Mouse (Mus musculus) neural tube, embryonic 13.5 days (tissue): ENCODE measurements at regions not wholly inside any gene's neighbourhood (a gene's known extent, or its start where the extent isn't known, plus 50 kb on each side); places are given as distances from the start of the nearest gene placed in this dataset.

Experiments
- ATAC-seq: fragments of 200-750 bp; cut with Nextera tagmentation; 2 replicates; pipeline ENCODE4 v1.8.0; 2017; ENCODE audit warnings: low read depth, mild to moderate bottlenecking, moderate TSS enrichment, moderate library complexity
- H3K27ac ChIP-seq: fragments of 300-500 bp; sonication (generic); replicated peaks from 2 replicates; pipeline ENCODE4 v1.5.1; 2015; ENCODE audit warnings: moderate library complexity, mild to moderate bottlenecking, inconsistent platforms
- H3K27me3 ChIP-seq: fragments of 300-500 bp; sonication (generic); 2 replicates; pipeline ENCODE4 v1.6.1; 2015; ENCODE audit warnings: mild to moderate bottlenecking, inconsistent platforms
- H3K36me3 ChIP-seq: fragments of 300-500 bp; sonication (generic); 2 replicates; pipeline ENCODE4 v1.6.1; 2015; ENCODE audit warnings: mild to moderate bottlenecking, inconsistent platforms
- H3K4me1 ChIP-seq: fragments of 300-500 bp; sonication (generic); replicated peaks from 2 replicates; pipeline ENCODE4 v1.6.1; 2015; ENCODE audit warnings: inconsistent platforms
- H3K4me2 ChIP-seq: fragments of 300-500 bp; sonication (generic); 2 replicates; pipeline ENCODE4 v1.6.1; 2015; ENCODE audit warnings: inconsistent platforms, mild to moderate bottlenecking, moderate library complexity
- H3K4me3 ChIP-seq: fragments of 300-500 bp; sonication (generic); 2 replicates; pipeline ENCODE4 v1.5.1; 2015; ENCODE audit warnings: mild to moderate bottlenecking, inconsistent platforms
- H3K9ac ChIP-seq: fragments of 300-500 bp; sonication (generic); 2 replicates; pipeline ENCODE4 v1.6.1; 2015; ENCODE audit warnings: moderate library complexity, mild to moderate bottlenecking, inconsistent platforms
- H3K9me3 ChIP-seq: fragments of 300-500 bp; sonication (generic); 2 replicates; pipeline ENCODE4 v1.6.1; 2016; ENCODE audit warnings: inconsistent platforms
- WGBS: fragments of 180-500 bp; shearing (Covaris S2); methylation state at CpG from one replicate; pipeline ENCODE4 v1.1.7; 2015; 5-methylcytosine and 5-hydroxymethylcytosine counted together

DNA sequence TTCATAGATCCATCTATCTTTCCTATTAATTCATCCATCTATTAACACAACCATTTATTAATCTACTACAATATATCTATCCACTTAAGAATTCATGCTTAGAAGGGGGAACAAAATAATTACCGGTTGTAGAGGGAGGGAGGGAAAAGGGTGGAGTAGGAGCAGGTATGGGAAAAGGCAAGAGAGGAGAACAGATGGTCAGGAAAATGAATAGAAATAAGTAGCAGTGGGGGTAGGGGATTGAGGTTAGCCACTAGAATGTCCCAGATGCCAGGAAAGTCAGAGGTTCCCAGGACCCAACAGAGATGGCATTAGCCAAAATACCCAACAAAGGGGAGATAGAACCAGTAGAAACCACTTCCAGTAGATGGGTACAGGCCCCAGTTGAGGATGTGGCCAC lies 164.5 kb upstream of the Crbn start:
- WGBS, result 80% methylated on average over 1 of the region's 1 CpGs
- no peak overlapping the region for H3K4me3 ChIP-seq
- no peak overlapping the region for H3K27ac ChIP-seq
- no peaks in the 10 kb centered on the region for H3K4me1 ChIP-seq
- H3K9ac ChIP-seq, result no peak overlapping the region
- no peaks in the 10 kb centered on the region for H3K27me3 ChIP-seq
- H3K36me3 ChIP-seq, result no peaks in the 10 kb centered on the region
- H3K4me2 ChIP-seq, result no peak overlapping the region
- ATAC-seq, result no peak
- H3K9me3 ChIP-seq, result no peaks in the 10 kb centered on the region

GRCm38 (mm10) chr6:106975439-106975838 lies 175.6 kb upstream of the Crbn start:
- Histone ChIP-seq H3K9ac (no peak overlapping the region), H3K27ac (no peak overlapping the region), H3K4me1 (0 out of 2 replicates have a peak, but pooled peaks cover 4% of the 10 kb centered on the region), H3K36me3 (no peaks in the 10 kb centered on the region), H3K9me3 (no peaks in the 10 kb centered on the region), H3K27me3 (no peaks in the 10 kb centered on the region), H3K4me3 (no peak overlapping the region), H3K4me2 (no peak overlapping the region)
- no peak for ATAC-seq
- 64% methylated on average over 2 of the region's 2 CpGs for WGBS

DNA sequence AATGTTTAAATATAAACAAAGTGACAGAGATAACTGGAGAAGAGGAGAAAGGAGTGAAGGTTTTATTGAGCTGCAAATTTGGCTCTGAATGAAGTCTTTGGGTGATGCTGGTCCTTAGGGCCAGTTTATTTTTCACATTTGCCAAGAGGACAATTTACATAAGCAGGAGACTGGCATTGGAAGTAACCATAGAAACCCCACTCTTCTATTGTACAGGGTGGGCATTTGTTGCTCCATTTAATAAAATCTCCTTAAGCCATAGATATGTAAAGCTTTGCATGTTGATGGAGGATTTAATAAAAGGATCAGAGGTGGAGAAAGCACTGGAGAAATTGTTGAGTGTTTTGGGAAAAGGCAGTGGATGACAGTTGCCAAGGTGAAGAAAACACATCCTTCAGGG lies 178.8 kb upstream of the Crbn start:
- no peak for ATAC-seq
- Histone ChIP-seq H3K27ac (no peak overlapping the region), H3K4me2 (no peak overlapping the region), H3K27me3 (no peaks in the 10 kb centered on the region), H3K4me1 (0 out of 2 replicates have a peak, but pooled peaks cover 4% of the 10 kb centered on the region), H3K36me3 (no peaks in the 10 kb centered on the region), H3K9ac (no peak overlapping the region), H3K4me3 (no peak overlapping the region), H3K9me3 (no peaks in the 10 kb centered on the region)

DNA sequence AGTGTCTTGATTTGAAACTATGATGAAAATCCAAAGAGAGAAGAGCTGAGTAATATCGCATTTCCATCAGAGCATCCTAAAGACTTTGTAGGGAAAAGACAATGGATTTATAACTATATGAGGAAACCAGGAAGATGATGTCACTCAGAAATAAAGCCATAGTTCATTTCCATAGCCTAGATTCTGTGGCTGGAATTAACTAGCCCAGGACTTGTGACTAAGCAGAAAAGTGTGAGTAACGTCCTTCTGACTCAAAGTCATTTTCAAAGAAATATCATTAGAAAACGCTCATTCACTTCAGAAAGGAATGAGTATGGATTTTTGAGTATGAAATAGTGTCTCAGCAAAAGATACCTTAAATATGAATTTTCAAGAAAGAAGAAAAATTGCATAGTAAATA lies 179.9 kb upstream of the Crbn start:
- H3K4me1 ChIP-seq, result 0 out of 2 replicates have a peak, but pooled peaks cover 4% of the 10 kb centered on the region
- no peaks in the 10 kb centered on the region for H3K27me3 ChIP-seq
- ATAC-seq, result no peak
- H3K36me3 ChIP-seq, result no peaks in the 10 kb centered on the region
- H3K4me2 ChIP-seq, result no peak overlapping the region
- no peak overlapping the region for H3K27ac ChIP-seq
- H3K4me3 ChIP-seq, result no peak overlapping the region
- no peaks in the 10 kb centered on the region for H3K9me3 ChIP-seq
- WGBS, result 79% methylated on average over 3 of the region's 3 CpGs
- H3K9ac ChIP-seq, result no peak overlapping the region

- Histone ChIP-seq H3K36me3 (no peaks in the 10 kb centered on the region), H3K27me3 (no peaks in the 10 kb centered on the region), H3K4me1 (0 out of 2 replicates have a peak, but pooled peaks cover 4% of the 10 kb centered on the region), H3K4me3 (no peak overlapping the region), H3K27ac (no peak overlapping the region), H3K9ac (no peak overlapping the region), H3K4me2 (no peak overlapping the region), H3K9me3 (no peaks in the 10 kb centered on the region)
- WGBS, result 30% methylated on average over 4 of the region's 4 CpGs
- ATAC-seq, result no peak
Observed at GRCm38 (mm10) chr6:106980188-106980587, 180.3 kb upstream of the Crbn start.

DNA sequence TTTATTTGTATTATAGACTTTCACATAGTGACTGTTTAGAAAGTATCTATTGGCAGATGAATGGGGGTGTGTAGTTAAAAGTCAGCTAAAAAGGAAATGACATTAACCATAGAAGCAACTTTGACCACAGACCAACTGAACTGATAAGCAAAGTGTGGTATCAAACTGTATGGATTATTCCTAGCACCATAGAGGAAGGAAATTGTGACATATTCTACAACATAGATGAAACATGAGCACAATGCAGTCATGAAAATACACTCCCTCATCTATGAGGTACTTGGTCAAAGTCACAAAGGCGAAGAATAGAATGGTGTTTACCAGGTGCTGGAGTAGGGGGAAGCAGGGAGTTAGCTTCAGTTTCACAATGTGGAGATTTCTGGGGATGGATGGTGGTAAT lies 181.4 kb upstream of the Crbn start:
- H3K4me3 ChIP-seq, result no peak overlapping the region
- H3K4me2 ChIP-seq, result no peak overlapping the region
- H3K9ac ChIP-seq, result no peak overlapping the region
- H3K27me3 ChIP-seq, result no peaks in the 10 kb centered on the region
- WGBS, result 91% methylated on average over 1 of the region's 1 CpGs
- no peaks in the 10 kb centered on the region for H3K36me3 ChIP-seq
- no peak overlapping the region for H3K27ac ChIP-seq
- ATAC-seq, result no peak
- H3K9me3 ChIP-seq, result no peaks in the 10 kb centered on the region
- H3K4me1 ChIP-seq, result 0 out of 2 replicates have a peak, but pooled peaks cover 4% of the 10 kb centered on the region

GRCm38 (mm10) chr6:106985132-106985801 lies 185.4 kb upstream of the Crbn start:
- ATAC-seq, result no peak
- 63% methylated on average over 4 of the region's 4 CpGs for WGBS
- H3K4me1 ChIP-seq, result no peaks in the 10 kb centered on the region
- H3K36me3 ChIP-seq, result no peaks in the 10 kb centered on the region
- no peak overlapping the region for H3K4me3 ChIP-seq
- no peak overlapping the region for H3K27ac ChIP-seq
- no peak overlapping the region for H3K9ac ChIP-seq
- H3K27me3 ChIP-seq, result no peaks in the 10 kb centered on the region
- no peak overlapping the region for H3K4me2 ChIP-seq
- no peaks in the 10 kb centered on the region for H3K9me3 ChIP-seq

DNA sequence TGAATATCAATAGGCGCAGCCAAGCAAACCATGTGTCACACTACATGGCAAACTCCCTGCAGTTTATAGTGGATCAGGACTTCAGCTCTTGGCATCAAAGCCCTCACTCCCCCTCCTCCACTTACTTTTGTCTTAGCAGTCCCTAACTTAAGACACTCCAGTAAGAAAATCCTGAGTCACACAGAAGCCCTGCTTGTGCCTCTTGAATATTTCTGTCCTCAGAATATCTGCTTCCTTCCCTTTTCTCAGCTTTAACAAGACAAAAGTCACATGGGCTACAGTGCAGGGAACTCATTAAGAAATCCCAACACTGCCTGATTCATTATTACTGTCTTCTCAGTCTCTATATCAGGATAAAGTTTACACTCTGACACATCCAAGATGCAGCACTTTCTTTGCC lies 191.7 kb upstream of the Crbn start:
- Histone ChIP-seq H3K4me1 (no peaks in the 10 kb centered on the region), H3K4me3 (no peak overlapping the region), H3K9me3 (no peaks in the 10 kb centered on the region), H3K27me3 (no peaks in the 10 kb centered on the region), H3K36me3 (no peaks in the 10 kb centered on the region), H3K27ac (no peak overlapping the region), H3K9ac (no peak overlapping the region), H3K4me2 (no peak overlapping the region)
- no peak for ATAC-seq
- WGBS, result 97% methylated on average over 1 of the region's 1 CpGs

GRCm38 (mm10) chr6:107004406-107005120 lies 204.7 kb upstream of the Crbn start:
- Histone ChIP-seq H3K4me2 (no peak overlapping the region), H3K9me3 (no peaks in the 10 kb centered on the region), H3K4me3 (no peak overlapping the region), H3K9ac (no peak overlapping the region), H3K4me1 (no peaks in the 10 kb centered on the region), H3K27me3 (no peaks in the 10 kb centered on the region), H3K27ac (no peak overlapping the region), H3K36me3 (no peaks in the 10 kb centered on the region)
- 89% methylated on average over 4 of the region's 4 CpGs for WGBS
- no peak for ATAC-seq

DNA sequence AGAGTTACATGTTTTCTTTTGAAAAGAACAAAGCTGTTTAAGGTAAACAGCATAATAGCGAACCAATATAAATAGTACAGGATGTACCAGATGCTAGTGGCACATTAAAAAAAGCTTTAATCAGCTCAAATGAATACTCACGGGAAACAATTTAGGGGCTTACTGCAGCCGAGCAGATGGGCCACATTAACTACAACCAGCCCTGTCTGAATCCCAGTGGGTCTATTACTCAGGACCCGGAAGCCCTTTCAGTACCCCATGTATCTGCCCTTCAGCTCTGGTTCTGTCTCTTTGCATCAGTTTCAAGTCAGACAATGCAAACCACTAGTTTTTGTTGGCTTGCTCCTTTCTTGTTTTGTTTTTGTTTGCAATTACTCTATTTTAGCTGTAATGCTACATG lies 210.9 kb upstream of the Crbn start:
- Histone ChIP-seq H3K4me2 (no peak overlapping the region), H3K36me3 (no peaks in the 10 kb centered on the region), H3K27ac (peak overlapping the region; percentile 61; the same call in 1 of the 2 replicates), H3K27me3 (no peaks in the 10 kb centered on the region), H3K4me1 (peaks cover 30% of the 10 kb centered on the region), H3K9me3 (no peaks in the 10 kb centered on the region), H3K9ac (no peak overlapping the region), H3K4me3 (no peak overlapping the region)
- 22% methylated on average over 4 of the region's 4 CpGs for WGBS
- ATAC-seq, result peak; percentile 73

- ATAC-seq, result peak; percentile 66
- H3K9ac ChIP-seq, result peak overlapping the region; percentile 26; the same call in 1 of the 2 replicates
- no peaks in the 10 kb centered on the region for H3K9me3 ChIP-seq
- H3K4me2 ChIP-seq, result peak overlapping the region; percentile 39
- H3K27ac ChIP-seq, result peak overlapping the region; percentile 82
- H3K36me3 ChIP-seq, result no peaks in the 10 kb centered on the region
- peaks cover 30% of the 10 kb centered on the region for H3K4me1 ChIP-seq
- H3K4me3 ChIP-seq, result no peak overlapping the region
- no peaks in the 10 kb centered on the region for H3K27me3 ChIP-seq
- WGBS, result 4% methylated on average over 9 of the region's 9 CpGs
Observed at GRCm38 (mm10) chr6:107012938-107013511, 213.1 kb upstream of the Crbn start.

DNA sequence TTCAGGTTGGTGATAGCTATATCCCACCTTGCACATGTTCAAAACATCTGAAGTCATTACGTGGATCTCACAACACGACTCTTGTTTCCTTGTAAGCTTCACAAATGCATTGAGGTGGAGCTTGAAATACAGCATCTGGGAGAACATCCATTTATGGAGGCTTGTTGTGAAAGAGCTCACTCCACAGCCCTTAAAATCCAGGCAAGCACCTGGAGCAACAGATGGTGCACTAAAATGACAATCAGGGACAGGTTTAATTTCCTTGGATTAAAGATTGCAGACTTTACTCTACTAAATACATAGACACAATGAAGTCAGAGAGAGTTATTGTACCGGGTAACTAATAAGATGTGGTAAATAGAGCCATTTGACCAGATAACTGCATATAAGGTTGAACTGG lies 219.2 kb upstream of the Crbn start:
- no peak overlapping the region for H3K4me3 ChIP-seq
- no peak overlapping the region for H3K4me2 ChIP-seq
- H3K27ac ChIP-seq, result no peak overlapping the region
- H3K27me3 ChIP-seq, result no peaks in the 10 kb centered on the region
- H3K9ac ChIP-seq, result no peak overlapping the region
- ATAC-seq, result no peak
- WGBS, result 79% methylated on average over 3 of the region's 3 CpGs
- no peaks in the 10 kb centered on the region for H3K9me3 ChIP-seq
- H3K4me1 ChIP-seq, result 0 out of 2 replicates have a peak, but pooled peaks cover 5% of the 10 kb centered on the region
- no peaks in the 10 kb centered on the region for H3K36me3 ChIP-seq
